Mouse (Mus musculus): ENCODE data around the gene Adgrd1. TPM values are rescaled to one million over a fixed set of nuclear protein-coding genes. Genes with fewer than 3 reads are reported as not detected.

Adgrd1 gene
- polyA plus RNA-seq, 1 experiment from 2014 or later, result 2.4 TPM

DNA sequence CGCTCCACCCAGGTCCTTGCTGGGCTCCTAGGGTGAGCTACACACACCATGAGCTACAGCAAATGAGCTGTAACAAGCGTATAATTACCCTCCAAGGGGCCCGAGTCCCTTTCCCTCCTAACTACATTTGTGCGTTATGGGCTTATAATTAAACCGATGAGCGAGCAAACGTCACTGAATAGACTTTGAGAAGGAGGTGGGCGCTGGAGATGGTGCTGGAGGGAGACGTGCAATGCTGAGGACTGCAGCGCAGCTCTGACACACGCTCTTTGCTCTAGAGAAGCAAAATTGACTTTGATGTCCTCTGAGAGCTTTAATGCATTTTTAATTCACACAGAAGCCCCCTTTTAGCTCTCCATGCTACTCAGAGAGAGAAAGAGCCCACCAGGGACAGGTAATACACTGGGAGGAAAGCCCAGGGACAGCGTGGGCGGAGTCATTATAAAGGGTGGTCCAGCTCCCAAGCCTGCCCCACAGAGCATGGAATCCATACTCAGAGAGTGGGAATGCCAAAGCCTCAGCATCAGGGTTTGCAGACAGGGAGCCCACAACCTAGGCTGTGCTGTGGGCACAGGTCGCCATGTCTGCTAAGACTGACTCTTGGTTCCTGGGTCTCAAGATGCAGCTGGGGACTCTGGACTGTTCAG lies 115.0 kb downstream of the Adgrd1 start:
- no peak overlapping the region for H3K4me3 ChIP-seq
- H3K9ac ChIP-seq, result no peak overlapping the region
- H3K36me3 ChIP-seq, result no peaks in the 10 kb centered on the region
- H3K4me2 ChIP-seq, result no peak overlapping the region
- 77% methylated on average over 14 of the region's 14 CpGs for WGBS
- H3K9me3 ChIP-seq (replicated peaks), result no peaks in the 10 kb centered on the region
- no peaks in the 10 kb centered on the region for H3K27me3 ChIP-seq
- no peak overlapping the region for H3K27ac ChIP-seq
- ATAC-seq (replicated peaks; ENCODE audit: insufficient number of reproducible peaks, insufficient read depth, low FRiP score, low read depth), result no peak
- no peaks in the 10 kb centered on the region for H3K4me1 ChIP-seq (replicated peaks)

DNA sequence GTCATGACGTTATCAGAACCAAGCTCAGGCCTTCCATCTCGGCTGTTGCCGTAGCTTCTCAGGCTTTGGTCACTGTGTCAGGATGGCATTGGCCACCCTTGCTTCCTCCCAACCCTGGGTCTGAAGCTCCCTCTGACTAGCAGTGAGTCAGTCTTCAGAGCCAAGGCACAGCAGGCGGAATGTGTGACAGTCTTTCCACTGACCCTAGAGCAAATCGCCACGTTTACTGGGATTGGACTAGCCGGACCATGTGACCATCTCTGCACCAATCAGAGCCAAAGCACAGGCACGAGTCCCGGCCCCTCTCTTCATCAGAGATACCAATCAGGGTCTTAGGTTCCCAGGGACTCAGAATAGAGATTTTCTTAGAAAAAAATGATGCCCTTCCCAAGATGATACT lies 117.5 kb downstream of the Adgrd1 start:
- Histone ChIP-seq H3K4me2 (no peak overlapping the region), H3K4me3 (no peak overlapping the region)
- 38% methylated on average over 9 of the region's 9 CpGs for WGBS

GRCm38 (mm10) chr5:129216001-129216400 lies 119.5 kb downstream of the Adgrd1 start:
- no peaks in the 10 kb centered on the region for H3K36me3 ChIP-seq
- no peak overlapping the region for H3K27ac ChIP-seq
- ATAC-seq (replicated peaks; ENCODE audit: insufficient number of reproducible peaks, insufficient read depth, low FRiP score, low read depth), result no peak
- 74% methylated on average over 2 of the region's 2 CpGs for WGBS
- H3K4me2 ChIP-seq, result no peak overlapping the region
- H3K4me3 ChIP-seq, result no peak overlapping the region
- no peaks in the 10 kb centered on the region; the same call in 1 of the 2 replicates for H3K4me1 ChIP-seq (replicated peaks)
- H3K9me3 ChIP-seq (replicated peaks), result no peaks in the 10 kb centered on the region
- peaks cover 7% of the 10 kb centered on the region; the same call in 1 of the 2 replicates for H3K27me3 ChIP-seq
- H3K9ac ChIP-seq, result no peak overlapping the region

More for the DNA sequence above, 117.5 kb downstream of the Adgrd1 start:
- no peak for ATAC-seq (replicated peaks; ENCODE audit: insufficient number of reproducible peaks, insufficient read depth, low FRiP score, low read depth)
- H3K9me3 ChIP-seq (replicated peaks), result no peaks in the 10 kb centered on the region
- H3K9ac ChIP-seq, result no peak overlapping the region
- peaks cover 7% of the 10 kb centered on the region; the same call in 1 of the 2 replicates for H3K27me3 ChIP-seq
- H3K27ac ChIP-seq, result no peak overlapping the region
- no peaks in the 10 kb centered on the region; the same call in 1 of the 2 replicates for H3K4me1 ChIP-seq (replicated peaks)
- H3K36me3 ChIP-seq, result no peaks in the 10 kb centered on the region

DNA sequence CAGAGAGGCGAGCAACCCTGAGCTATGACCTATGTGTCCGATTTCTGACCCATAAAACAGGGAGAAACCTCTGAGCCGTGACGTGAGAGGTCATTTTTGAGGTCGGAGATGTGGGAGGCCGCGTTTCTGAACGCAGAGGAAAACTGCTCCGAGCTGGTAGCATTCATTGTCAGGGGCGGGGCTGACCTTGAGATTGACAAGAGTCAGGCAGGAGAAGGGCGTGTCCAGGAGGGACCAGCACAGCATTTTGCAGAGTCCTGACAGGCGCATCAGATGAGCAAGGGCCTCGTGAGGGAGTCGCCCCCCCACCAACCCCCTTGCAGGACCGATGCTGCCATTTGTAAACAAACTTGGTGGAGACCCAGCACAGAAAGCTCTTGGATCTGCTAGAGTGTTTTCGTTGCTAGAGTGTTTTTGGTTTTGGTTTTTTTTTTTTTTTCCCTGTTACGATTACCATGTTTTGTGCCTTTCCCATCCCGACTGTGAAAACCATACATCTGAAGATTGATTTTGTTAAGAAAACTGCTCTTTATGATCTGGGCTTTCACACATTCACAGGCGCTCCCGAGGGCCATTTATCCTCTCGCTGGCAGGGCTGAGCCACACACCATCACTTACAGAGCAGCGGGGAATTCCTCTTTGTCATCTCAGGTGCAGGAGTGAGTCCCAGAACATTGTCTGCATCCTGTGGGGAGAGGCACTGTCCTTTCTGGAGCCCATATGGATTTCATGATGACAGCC lies 121.1 kb downstream of the Adgrd1 start:
- H3K27me3 ChIP-seq, result peaks cover 7% of the 10 kb centered on the region; the same call in 1 of the 2 replicates
- peak overlapping the region; percentile 35 for H3K4me2 ChIP-seq
- H3K9ac ChIP-seq, result no peak overlapping the region
- ATAC-seq (replicated peaks; ENCODE audit: insufficient number of reproducible peaks, insufficient read depth, low FRiP score, low read depth), result no peak
- H3K36me3 ChIP-seq, result no peaks in the 10 kb centered on the region
- no peaks in the 10 kb centered on the region; the same call in 1 of the 2 replicates for H3K4me1 ChIP-seq (replicated peaks)
- H3K27ac ChIP-seq, result no peak overlapping the region
- 10% methylated on average over 22 of the region's 22 CpGs for WGBS
- no peaks in the 10 kb centered on the region for H3K9me3 ChIP-seq (replicated peaks)
- H3K4me3 ChIP-seq, result no peak overlapping the region

GRCm38 (mm10) chr5:129218222-129218505 lies 121.6 kb downstream of the Adgrd1 start:
- no peak for ATAC-seq (replicated peaks; ENCODE audit: insufficient number of reproducible peaks, insufficient read depth, low FRiP score, low read depth)
- 16% methylated on average over 2 of the region's 3 CpGs for WGBS
- no peaks in the 10 kb centered on the region for H3K36me3 ChIP-seq
- no peak overlapping the region for H3K9ac ChIP-seq
- no peaks in the 10 kb centered on the region; the same call in 1 of the 2 replicates for H3K4me1 ChIP-seq (replicated peaks)
- no peak overlapping the region for H3K4me2 ChIP-seq
- no peaks in the 10 kb centered on the region for H3K9me3 ChIP-seq (replicated peaks)
- peaks cover 7% of the 10 kb centered on the region; the same call in 1 of the 2 replicates for H3K27me3 ChIP-seq
- H3K4me3 ChIP-seq, result no peak overlapping the region
- no peak overlapping the region for H3K27ac ChIP-seq

GRCm38 (mm10) chr5:129218537-129218981 lies 122.0 kb downstream of the Adgrd1 start:
- no peak for ATAC-seq (replicated peaks; ENCODE audit: insufficient number of reproducible peaks, insufficient read depth, low FRiP score, low read depth)
- H3K9ac ChIP-seq, result no peak overlapping the region
- no peak overlapping the region for H3K27ac ChIP-seq
- WGBS, result 32% methylated on average over 8 of the region's 8 CpGs
- H3K27me3 ChIP-seq, result peaks cover 7% of the 10 kb centered on the region; the same call in 1 of the 2 replicates
- H3K9me3 ChIP-seq (replicated peaks), result no peaks in the 10 kb centered on the region
- no peak overlapping the region for H3K4me3 ChIP-seq
- no peak overlapping the region for H3K4me2 ChIP-seq
- no peaks in the 10 kb centered on the region for H3K36me3 ChIP-seq
- H3K4me1 ChIP-seq (replicated peaks), result no peaks in the 10 kb centered on the region; the same call in 1 of the 2 replicates

- Histone ChIP-seq H3K27me3 (peaks cover 7% of the 10 kb centered on the region; the same call in 1 of the 2 replicates), H3K9ac (no peak overlapping the region), H3K36me3 (no peaks in the 10 kb centered on the region), H3K4me3 (no peak overlapping the region), H3K27ac (no peak overlapping the region), H3K4me2 (no peak overlapping the region), H3K9me3 (replicated peaks) (no peaks in the 10 kb centered on the region), H3K4me1 (replicated peaks) (no peaks in the 10 kb centered on the region; the same call in 1 of the 2 replicates)
- no peak for ATAC-seq (replicated peaks; ENCODE audit: insufficient number of reproducible peaks, insufficient read depth, low FRiP score, low read depth)
- WGBS, result 85% methylated on average over 5 of the region's 5 CpGs
These were observed 122.7 kb downstream of the Adgrd1 start for GRCm38 (mm10) chr5:129219178-129219760.

GRCm38 (mm10) chr5:129225810-129226450 lies 129.4 kb downstream of the Adgrd1 start:
- 58% methylated on average over 33 of the region's 33 CpGs for WGBS
- Histone ChIP-seq H3K9me3 (replicated peaks) (no peaks in the 10 kb centered on the region), H3K4me2 (peak overlapping the region; percentile 30; the same call in 1 of the 2 replicates), H3K4me3 (no peak overlapping the region), H3K36me3 (no peaks in the 10 kb centered on the region), H3K27me3 (peaks cover 9% of the 10 kb centered on the region; the same call in 1 of the 2 replicates), H3K4me1 (replicated peaks) (no peaks in the 10 kb centered on the region), H3K27ac (no peak overlapping the region), H3K9ac (no peak overlapping the region)
- no peak for ATAC-seq (replicated peaks; ENCODE audit: insufficient number of reproducible peaks, insufficient read depth, low FRiP score, low read depth)

DNA sequence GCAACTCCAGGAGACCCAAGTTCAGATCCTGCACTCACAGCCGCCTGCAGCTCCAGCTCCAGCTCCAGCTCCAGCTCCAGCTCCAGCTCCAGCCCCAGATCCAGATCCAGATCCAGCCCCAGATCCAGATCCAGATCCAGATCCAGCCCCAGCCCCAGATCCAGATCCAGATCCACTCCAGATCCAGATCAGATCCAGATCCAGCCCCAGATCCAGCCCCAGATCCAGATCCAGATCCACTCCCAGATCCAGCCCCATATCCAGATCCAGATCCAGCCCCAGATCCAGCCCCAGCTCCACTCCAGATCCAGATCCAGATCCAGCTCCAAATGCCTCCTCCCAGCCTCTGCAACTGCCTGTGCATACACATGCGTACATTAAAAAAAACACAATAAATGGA lies 131.6 kb downstream of the Adgrd1 start:
- H3K4me3 ChIP-seq, result no peak overlapping the region
- no peaks in the 10 kb centered on the region for H3K4me1 ChIP-seq (replicated peaks)
- H3K4me2 ChIP-seq, result no peak overlapping the region
- no peaks in the 10 kb centered on the region for H3K9me3 ChIP-seq (replicated peaks)
- no peak overlapping the region for H3K9ac ChIP-seq
- no peaks in the 10 kb centered on the region for H3K36me3 ChIP-seq
- ATAC-seq (replicated peaks; ENCODE audit: insufficient number of reproducible peaks, insufficient read depth, low FRiP score, low read depth), result no peak
- no peak overlapping the region for H3K27ac ChIP-seq
- H3K27me3 ChIP-seq, result peaks cover 9% of the 10 kb centered on the region; the same call in 1 of the 2 replicates
- WGBS, result 87% methylated on average over 2 of the region's 2 CpGs

- 83% methylated on average over 4 of the region's 4 CpGs for WGBS
- Histone ChIP-seq H3K4me2 (no peak overlapping the region), H3K9ac (no peak overlapping the region)
These were observed 136.8 kb downstream of the Adgrd1 start for GRCm38 (mm10) chr5:129233301-129233700.

DNA sequence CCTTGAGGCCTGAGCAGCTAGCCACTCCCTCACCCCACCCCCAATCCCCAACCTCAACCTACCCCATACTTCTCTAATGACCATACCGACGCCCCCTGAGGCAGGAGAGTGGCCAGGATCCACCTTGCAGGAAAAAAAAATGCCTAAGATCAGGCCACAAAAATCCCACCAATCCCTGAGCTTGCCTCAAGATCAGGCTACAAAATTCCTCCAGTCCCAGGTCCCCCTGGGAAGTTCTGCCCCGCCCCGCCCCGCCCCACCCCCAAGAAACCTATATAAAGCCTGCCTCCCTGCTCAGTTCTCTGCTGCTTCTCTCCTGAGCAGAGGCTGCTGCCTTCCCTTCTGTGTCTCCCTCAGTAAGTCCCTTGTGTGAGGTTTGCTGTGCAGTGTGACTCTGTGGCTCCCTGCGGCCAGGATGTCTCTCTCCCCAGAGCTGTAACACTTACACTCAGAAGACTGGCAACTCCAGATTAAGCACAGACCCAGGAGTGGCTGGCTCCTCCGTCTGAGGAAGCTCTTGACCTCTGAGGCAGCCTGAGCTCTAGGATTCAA lies 137.4 kb downstream of the Adgrd1 start:
- no peak overlapping the region for H3K4me2 ChIP-seq
- no peak overlapping the region for H3K9ac ChIP-seq
- no peaks in the 10 kb centered on the region for H3K36me3 ChIP-seq
- 79% methylated on average over 7 of the region's 7 CpGs for WGBS
- no peaks in the 10 kb centered on the region for H3K27me3 ChIP-seq
- no peaks in the 10 kb centered on the region for H3K9me3 ChIP-seq (replicated peaks)
- no peak for ATAC-seq (replicated peaks; ENCODE audit: insufficient number of reproducible peaks, insufficient read depth, low FRiP score, low read depth)
- no peak overlapping the region for H3K27ac ChIP-seq
- H3K4me1 ChIP-seq (replicated peaks), result no peaks in the 10 kb centered on the region
- H3K4me3 ChIP-seq, result no peak overlapping the region

More at GRCm38 (mm10) chr5:129233301-129233700, 136.8 kb downstream of the Adgrd1 start:
- Histone ChIP-seq H3K36me3 (no peaks in the 10 kb centered on the region), H3K27ac (no peak overlapping the region), H3K4me3 (no peak overlapping the region), H3K27me3 (no peaks in the 10 kb centered on the region), H3K9me3 (replicated peaks) (no peaks in the 10 kb centered on the region), H3K4me1 (replicated peaks) (no peaks in the 10 kb centered on the region)
- ATAC-seq (replicated peaks; ENCODE audit: insufficient number of reproducible peaks, insufficient read depth, low FRiP score, low read depth), result no peak

All from heart, embryonic 15.5 days (tissue).